Mouse (Mus musculus): ENCODE results near the gene Aass.

DNA sequence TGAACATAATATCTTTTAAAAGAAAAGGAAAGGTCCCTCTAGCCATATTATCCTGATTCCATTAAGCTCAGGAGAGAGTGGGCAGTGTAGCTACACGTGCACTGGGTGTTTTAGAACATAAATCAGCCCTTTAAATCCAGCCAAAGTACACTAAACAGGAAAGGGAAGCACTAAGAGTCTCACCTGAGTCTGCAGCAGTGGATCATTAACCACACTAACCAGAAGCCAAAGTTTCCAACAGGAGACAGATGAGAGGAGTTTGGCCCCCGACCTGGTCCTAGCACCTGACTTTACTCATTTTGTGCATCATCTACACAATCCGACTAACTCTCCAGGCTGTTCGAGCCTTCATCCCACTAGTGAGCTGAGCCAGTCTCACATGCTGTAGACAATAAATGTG lies 1.8 kb downstream of the Aass start:
- TF ChIP-seq CTCF (IDR thresholded peaks at IDR 0.05; ENCODE audit: low read depth) (no peak), EP300 (IDR thresholded peaks at IDR 0.05; ENCODE audit: low read depth) (no peak)

Measured in heart, postnatal 0 days (tissue).